Mouse (Mus musculus) common myeloid progenitor, adult 5-6 weeks (primary cell): Measurements from ENCODE around the gene Enthd1. TPM values are rescaled to one million over a fixed set of nuclear protein-coding genes. Genes with fewer than 3 reads are reported as not detected.

ENCODE experiments used
- ATAC-seq: replicated peaks from 2 replicates; pipeline ENCODE4 v1.8.0; 2016; ENCODE audit warnings: low read depth, mild to moderate bottlenecking, moderate TSS enrichment, inconsistent platforms; ENCODE audit not compliant: poor library complexity, severe bottlenecking
- total RNA-seq: library from RNA; stranded (forward); fragments of 200-1000, 187-1606 nt; gene quantifications from 2 replicates; pipeline ENCODE4 v1.2.3, GENCODE M21; 2017

Enthd1 gene
- total RNA-seq, 1 experiment from 2014 or later, result not detected

- peak; percentile 96 for ATAC-seq
Measured at GRCm38 (mm10) chr15:80497733-80498132, 67.2 kb downstream of the Enthd1 start.

GRCm38 (mm10) chr15:80491505-80491904 is 73.5 kb downstream of the Enthd1 start:
- peak; percentile 48; the same call in 1 of the 2 replicates for ATAC-seq

- ATAC-seq, result no peak
Measured at GRCm38 (mm10) chr15:80490151-80490550, 74.8 kb downstream of the Enthd1 start.

- ATAC-seq, result peak; percentile 60
Measured at GRCm38 (mm10) chr15:80488658-80489057, 76.3 kb downstream of the Enthd1 start.

GRCm38 (mm10) chr15:80485601-80486000 is 79.4 kb downstream of the Enthd1 start:
- 0 out of 2 replicates have a peak, but pooled peaks have one; percentile 32 for ATAC-seq

- ATAC-seq, result no peak
Measured at GRCm38 (mm10) chr15:80483041-80483705, 81.8 kb downstream of the Enthd1 start.

- no peak for ATAC-seq
Measured at GRCm38 (mm10) chr15:80482348-80482747, 82.6 kb downstream of the Enthd1 start.

GRCm38 (mm10) chr15:80474429-80475002 is 90.4 kb downstream of the Enthd1 start:
- ATAC-seq, result no peak

GRCm38 (mm10) chr15:80467876-80468275 is 97.1 kb downstream of the Enthd1 start:
- no peak for ATAC-seq

GRCm38 (mm10) chr15:80462106-80462505 is 102.8 kb downstream of the Enthd1 start:
- peak; percentile 62 for ATAC-seq

GRCm38 (mm10) chr15:80461446-80461845 is 103.5 kb downstream of the Enthd1 start:
- 0 out of 2 replicates have a peak, but pooled peaks have one; percentile 31 for ATAC-seq

- ATAC-seq, result no peak
Measured at GRCm38 (mm10) chr15:80460011-80460410, 104.9 kb downstream of the Enthd1 start.

GRCm38 (mm10) chr15:80457984-80458383 is 107.0 kb downstream of the Enthd1 start:
- ATAC-seq, result peak; percentile 78

- ATAC-seq, result no peak
Measured at GRCm38 (mm10) chr15:80454486-80454885, 110.5 kb downstream of the Enthd1 start.

GRCm38 (mm10) chr15:80452425-80452824 is 112.5 kb downstream of the Enthd1 start:
- ATAC-seq, result no peak

- ATAC-seq, result no peak
Measured at GRCm38 (mm10) chr15:80445956-80446687, 118.8 kb downstream of the Enthd1 start.

GRCm38 (mm10) chr15:80440195-80440594 is 124.8 kb downstream of the Enthd1 start:
- peak; percentile 54 for ATAC-seq

- ATAC-seq, result no peak
Measured at GRCm38 (mm10) chr15:80438423-80438822, 126.5 kb downstream of the Enthd1 start.

- no peak for ATAC-seq
Measured at GRCm38 (mm10) chr15:80437996-80438395, 127.0 kb downstream of the Enthd1 start.

- no peak for ATAC-seq
Measured at GRCm38 (mm10) chr15:80436961-80437360, 128.0 kb downstream of the Enthd1 start.

- no peak for ATAC-seq
Measured at GRCm38 (mm10) chr15:80430324-80430723, 134.6 kb downstream of the Enthd1 start.
